Mouse (Mus musculus) hindbrain, embryonic 14.5 days (tissue): ENCODE results near the gene Nfkbil1. TPM values are rescaled to one million over a fixed set of nuclear protein-coding genes. Genes with fewer than 3 reads are reported as not detected.
"Not testable (repeated sequence)": the region's sequence is repeated elsewhere in the genome, so short reads cannot be mapped to it uniquely, and the experiment has no call there.

ENCODE experiments used
- ATAC-seq: fragments of 200-750 bp; cut with Nextera tagmentation; 2 replicates; pipeline ENCODE4 v1.8.0; 2017; ENCODE audit warnings: moderate number of reproducible peaks, mild to moderate bottlenecking, moderate TSS enrichment, moderate library complexity; ENCODE audit not compliant: low FRiP score
- DNase-seq: peaks from one replicate; pipeline ENCODE4 v3.0.0-alpha.2; 2015; ENCODE audit warnings: low spot score
- H3K27ac ChIP-seq: fragments of 300-500 bp; sonication (generic); 2 replicates; pipeline ENCODE4 v1.5.1; 2014; ENCODE audit warnings: mild to moderate bottlenecking, moderate library complexity
- H3K27me3 ChIP-seq: fragments of 300-500 bp; sonication (generic); 2 replicates; pipeline ENCODE4 v1.6.1; 2014; ENCODE audit warnings: mild to moderate bottlenecking, low read length, mixed read lengths; ENCODE audit not compliant: control insufficient read depth, insufficient read depth
- H3K36me3 ChIP-seq: fragments of 300-500 bp; sonication (generic); replicated peaks from 2 replicates; pipeline ENCODE4 v1.6.1; 2014; ENCODE audit not compliant: control insufficient read depth, insufficient read depth
- H3K4me1 ChIP-seq: fragments of 300-500 bp; sonication (generic); replicated peaks from 2 replicates; pipeline ENCODE4 v1.6.1; 2014; ENCODE audit warnings: antibody characterized with exemption, low read length, mixed read lengths; ENCODE audit not compliant: control insufficient read depth, insufficient read depth
- H3K4me2 ChIP-seq: fragments of 300-500 bp; sonication (generic); replicated peaks from 2 replicates; pipeline ENCODE4 v1.6.1; 2014; ENCODE audit warnings: mild to moderate bottlenecking, moderate library complexity
- H3K4me3 ChIP-seq: fragments of 300-500 bp; sonication (generic); replicated peaks from 2 replicates; pipeline ENCODE4 v1.5.1; 2014; ENCODE audit warnings: mild to moderate bottlenecking, low read length
- H3K9ac ChIP-seq: fragments of 300-500 bp; sonication (generic); 2 replicates; pipeline ENCODE4 v1.6.1; 2014
- H3K9me3 ChIP-seq: fragments of 300-500 bp; sonication (generic); 2 replicates; pipeline ENCODE4 v1.6.1; 2016; ENCODE audit warnings: low read length; ENCODE audit not compliant: control insufficient read depth
- WGBS: fragments of 180-500 bp; shearing (Covaris S2); extraction: QIAGEN DNeasy Blood & Tissue Kit; methylation state at CpG from one replicate; pipeline ENCODE4 v1.1.7; 2014; 5-methylcytosine and 5-hydroxymethylcytosine counted together
- polyA plus RNA-seq: library from polyadenylated mRNA; unstranded; fragments of >200 nt; fragmentation: Nextera tagmentation; extraction: Ambion mirVana; gene quantifications from 2 replicates; pipeline ENCODE4 v1.2.1, GENCODE M21; 2014

Nfkbil1 gene
- polyA plus RNA-seq, 1 experiment from 2014 or later: 3.5 TPM

- Histone ChIP-seq H3K4me2 (peak overlapping the region; percentile 67), H3K36me3 (peaks cover 24% of the 10 kb centered on the region), H3K9ac (peak overlapping the region; percentile 99), H3K4me3 (peak overlapping the region; percentile 90), H3K4me1 (peaks cover 36% of the 10 kb centered on the region), H3K9me3 (no peaks in the 10 kb centered on the region), H3K27ac (peak overlapping the region; percentile 99), H3K27me3 (no peaks in the 10 kb centered on the region)
- no peak; the same call in 1 of the 2 replicates for ATAC-seq
- DNase-seq: no peak
- whole genome bisulfite sequencing: 31% methylated on average over 12 of the region's 12 CpGs
These were observed 5.1 kb upstream of the Nfkbil1 start for GRCm38 (mm10) chr17:35240384-35241304.

GRCm38 (mm10) chr17:35239700-35240099 is 4.1 kb upstream of the Nfkbil1 start:
- Histone ChIP-seq H3K9ac (no peak overlapping the region), H3K36me3 (peaks cover 15% of the 10 kb centered on the region), H3K9me3 (no peaks in the 10 kb centered on the region), H3K27me3 (no peaks in the 10 kb centered on the region), H3K4me1 (peaks cover 32% of the 10 kb centered on the region), H3K4me3 (no peak overlapping the region), H3K4me2 (no peak overlapping the region), H3K27ac (no peak overlapping the region)
- 90% methylated on average over 5 of the region's 5 CpGs for WGBS
- DNase-seq (no peak), ATAC-seq (no peak)

- 93% methylated on average over 12 of the region's 12 CpGs for WGBS
- no peak for ATAC-seq
- H3K9me3 ChIP-seq: no peaks in the 10 kb centered on the region
- peaks cover 22% of the 10 kb centered on the region for H3K4me1 ChIP-seq
- no peaks in the 10 kb centered on the region for H3K27me3 ChIP-seq
- no peak overlapping the region for H3K27ac ChIP-seq
- no peak for DNase-seq
- H3K36me3 ChIP-seq: peaks cover 3% of the 10 kb centered on the region; the same call in 1 of the 2 replicates
- H3K4me2 ChIP-seq: peak overlapping the region; percentile 61
- peak overlapping the region; percentile 63; the same call in 1 of the 2 replicates for H3K9ac ChIP-seq
- H3K4me3 ChIP-seq: 0 out of 2 replicates have a peak overlapping the region, but pooled peaks have one; percentile 38
These were observed 1.9 kb upstream of the Nfkbil1 start for GRCm38 (mm10) chr17:35237504-35237903.

GRCm38 (mm10) chr17:35236996-35237395 is 1.4 kb upstream of the Nfkbil1 start:
- H3K4me1 ChIP-seq: peaks cover 22% of the 10 kb centered on the region
- ATAC-seq (no peak), DNase-seq (no peak)
- H3K27ac ChIP-seq: peak overlapping the region; percentile 90
- H3K4me3 ChIP-seq: peak overlapping the region; percentile 38
- H3K36me3 ChIP-seq: peaks cover 7% of the 10 kb centered on the region; the same call in 1 of the 2 replicates
- H3K9ac ChIP-seq: peak overlapping the region; percentile 63
- no peaks in the 10 kb centered on the region for H3K9me3 ChIP-seq
- no peaks in the 10 kb centered on the region for H3K27me3 ChIP-seq
- 77% methylated on average over 9 of the region's 9 CpGs for WGBS
- H3K4me2 ChIP-seq: peak overlapping the region; percentile 61

- DNase-seq: peak; percentile 97
- Histone ChIP-seq H3K36me3 (peaks cover 7% of the 10 kb centered on the region; the same call in 1 of the 2 replicates), H3K9ac (peak overlapping the region; percentile 63), H3K4me1 (peaks cover 25% of the 10 kb centered on the region), H3K27ac (peak overlapping the region; percentile 90), H3K9me3 (no peaks in the 10 kb centered on the region), H3K27me3 (no peaks in the 10 kb centered on the region), H3K4me2 (peak overlapping the region; percentile 61), H3K4me3 (peak overlapping the region; percentile 38)
- peak; percentile 85 for ATAC-seq
- WGBS: 0% methylated on average over 18 of the region's 18 CpGs
These were observed 776 bp upstream of the Nfkbil1 start for GRCm38 (mm10) chr17:35236390-35236746.

GRCm38 (mm10) chr17:35234903-35235302 is 689 bp downstream of the Nfkbil1 start:
- H3K27me3 ChIP-seq: no peaks in the 10 kb centered on the region
- peak overlapping the region; percentile 90 for H3K27ac ChIP-seq
- no peak for ATAC-seq
- H3K9ac ChIP-seq: peak overlapping the region; percentile 63
- 4% methylated on average over 31 of the region's 31 CpGs for WGBS
- no peak for DNase-seq
- peak overlapping the region; percentile 38 for H3K4me3 ChIP-seq
- H3K36me3 ChIP-seq: peaks cover 19% of the 10 kb centered on the region
- peak overlapping the region; percentile 61 for H3K4me2 ChIP-seq
- peaks cover 17% of the 10 kb centered on the region for H3K4me1 ChIP-seq
- H3K9me3 ChIP-seq: no peaks in the 10 kb centered on the region

- H3K27ac ChIP-seq, H3K9ac ChIP-seq, ATAC-seq, DNase-seq, H3K27me3 ChIP-seq, H3K9me3 ChIP-seq, H3K4me3 ChIP-seq: not testable (repeated sequence)
- Histone ChIP-seq H3K4me1 (peaks cover 17% of the 10 kb centered on the region), H3K4me2 (peak overlapping the region; percentile 61), H3K36me3 (peaks cover 27% of the 10 kb centered on the region)
- WGBS: 91% methylated on average over 7 of the region's 7 CpGs
These were observed 1.5 kb downstream of the Nfkbil1 start for GRCm38 (mm10) chr17:35234090-35234489.

- Histone ChIP-seq H3K27me3 (no peaks in the 10 kb centered on the region), H3K4me1 (peaks cover 17% of the 10 kb centered on the region), H3K9ac (peak within 1 kb of the TSS; percentile 63; the same call in 1 of the 2 replicates), H3K9me3 (no peaks in the 10 kb centered on the region), H3K27ac (peak within 1 kb of the TSS; percentile 90; the same call in 1 of the 2 replicates), H3K4me2 (peak within 1 kb of the TSS; percentile 61), H3K4me3 (peak within 1 kb of the TSS; percentile 38), H3K36me3 (peaks cover 34% of the 10 kb centered on the region)
- WGBS: 82% methylated on average over 18 of the region's 18 CpGs
- no peak for DNase-seq
- no peak for ATAC-seq
These were observed 2.2 kb downstream of the Nfkbil1 start, which contains the start of gene Atp6v1g2 for GRCm38 (mm10) chr17:35233114-35233980. Gene Atp6v1g2, plus strand, starts transcription at chr17:35233660.

GRCm38 (mm10) chr17:35232659-35233058 is 2.9 kb downstream of the Nfkbil1 start:
- no peak overlapping the region for H3K9ac ChIP-seq
- no peaks in the 10 kb centered on the region for H3K9me3 ChIP-seq
- DNase-seq (no peak), ATAC-seq (no peak)
- H3K27me3 ChIP-seq: no peaks in the 10 kb centered on the region
- peaks cover 17% of the 10 kb centered on the region for H3K4me1 ChIP-seq
- no peak overlapping the region for H3K27ac ChIP-seq
- H3K36me3 ChIP-seq: peaks cover 41% of the 10 kb centered on the region
- no peak overlapping the region for H3K4me2 ChIP-seq
- WGBS: 93% methylated on average over 5 of the region's 5 CpGs
- no peak overlapping the region for H3K4me3 ChIP-seq
